Mouse (Mus musculus) myocyte (in vitro differentiated cells): ENCODE measurements around the gene Alpk1.

Experiments used
- E2F4 ChIP-seq: IDR thresholded peaks from one replicate; pipeline ENCODE4 v1.6.1; 2011; ENCODE audit warnings: mild to moderate bottlenecking, control low read depth, moderate library complexity; ENCODE audit not compliant: insufficient read depth
- MAX ChIP-seq: IDR thresholded peaks from one replicate; pipeline ENCODE4 v1.6.1; 2011; ENCODE audit warnings: low read depth, mild to moderate bottlenecking, control low read depth
- MYOD1 ChIP-seq, 3 experiments: IDR thresholded peaks; one replicate each; pipeline ENCODE4 v1.6.1; 2011; ENCODE audit warnings: control low read depth in 2 of 3, low read depth in 2 of 3, mild to moderate bottlenecking in 2 of 3, moderate library complexity in 1 of 3; ENCODE audit not compliant: insufficient read length in 2 of 3, control insufficient read depth in 1 of 3
- MYOG ChIP-seq, 3 experiments: IDR thresholded peaks; one replicate each; pipeline ENCODE4 v1.6.1; 2011; ENCODE audit warnings: control low read depth in 2 of 3, low read depth in 2 of 3, mild to moderate bottlenecking in 2 of 3; ENCODE audit not compliant: insufficient read length in 2 of 3, control insufficient read depth in 1 of 3, insufficient read depth in 1 of 3
- POLR2A ChIP-seq: IDR thresholded peaks from one replicate; pipeline ENCODE4 v1.6.1; 2011; ENCODE audit warnings: low read depth, mild to moderate bottlenecking, control low read depth, moderate library complexity; ENCODE audit not compliant: insufficient read length
- POLR2AphosphoS2 ChIP-seq: IDR thresholded peaks from one replicate; pipeline ENCODE4 v1.6.1; 2011; ENCODE audit warnings: low read depth, control low read depth; ENCODE audit not compliant: insufficient read length
- TCF12 ChIP-seq: IDR thresholded peaks from one replicate; pipeline ENCODE4 v1.6.1; 2011; ENCODE audit warnings: mild to moderate bottlenecking, control low read depth; ENCODE audit not compliant: poor library complexity, insufficient read depth, severe bottlenecking
- USF1 ChIP-seq: IDR thresholded peaks from one replicate; pipeline ENCODE4 v1.6.1; 2011; ENCODE audit warnings: low read depth, mild to moderate bottlenecking, control low read depth, moderate library complexity

DNA sequence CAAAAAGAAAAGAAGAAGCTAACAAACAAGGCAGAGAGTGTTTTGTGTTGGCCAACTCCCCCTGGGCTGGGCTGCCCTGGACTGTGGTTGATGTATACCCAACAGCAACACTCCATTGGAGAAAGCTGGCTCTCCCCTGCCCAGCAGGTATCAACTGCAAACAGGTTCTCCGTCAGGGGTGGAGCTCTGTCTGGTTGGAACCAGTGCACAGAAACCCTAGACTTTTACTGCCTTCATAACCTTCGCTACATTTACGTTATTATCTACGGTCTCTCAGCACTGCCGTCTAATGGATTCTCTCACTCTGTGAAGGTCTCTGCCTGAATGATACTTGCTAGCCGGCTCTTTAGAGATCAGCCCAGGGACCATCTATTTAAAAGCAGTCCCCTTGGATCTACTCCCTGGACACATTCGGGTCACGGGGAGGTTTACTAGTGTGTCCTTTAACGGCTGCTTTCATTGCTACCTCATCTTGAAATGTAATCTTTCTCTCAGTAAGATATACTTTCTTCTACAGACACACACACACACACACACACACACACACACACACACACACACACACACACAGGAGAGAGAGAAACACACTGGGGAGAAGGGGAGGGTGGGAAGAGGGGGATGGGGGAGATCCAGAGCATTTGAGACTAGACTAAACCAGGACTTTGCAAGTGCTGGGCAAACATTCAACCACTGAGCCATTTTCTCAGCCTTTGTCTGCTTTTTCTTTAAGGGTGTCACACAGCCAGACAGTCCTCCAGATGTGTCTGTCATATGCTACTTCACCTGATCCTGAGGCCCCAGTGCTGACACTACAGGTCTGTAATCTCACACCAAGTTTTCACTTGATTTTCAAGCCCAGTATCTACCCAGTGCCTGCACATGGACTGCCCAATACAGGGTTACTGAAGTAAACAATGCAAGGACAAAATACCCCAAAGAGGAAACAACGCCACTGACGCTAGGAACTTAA is 38.7 kb upstream of the Alpk1 start:
- TF ChIP-seq USF1 = no peak
- no peak for TF ChIP-seq POLR2A
- no peak for TF ChIP-seq MYOG (IDR thresholded peaks at IDR 0.05; ENCODE audit: control insufficient read depth in 1 of 3, insufficient read depth in 1 of 3, insufficient read length in 2 of 3, low read depth in 2 of 3)
- TF ChIP-seq POLR2AphosphoS2 = no peak
- no peak for TF ChIP-seq TCF12
- TF ChIP-seq MYOD1 (IDR thresholded peaks at IDR 0.05; ENCODE audit: control insufficient read depth in 1 of 3, insufficient read length in 2 of 3, low read depth in 2 of 3) = no peak
- no peak for TF ChIP-seq MAX
- no peak for TF ChIP-seq E2F4
